Mouse (Mus musculus) layer of hippocampus, postnatal 10 days (tissue): ENCODE measurements around the gene Dus1l. TPM values are rescaled to one million over a fixed set of nuclear protein-coding genes. Genes with fewer than 3 reads are reported as not detected.
"Not testable (repeated sequence)": the region's sequence is repeated elsewhere in the genome, so short reads cannot be mapped to it uniquely, and the experiment has no call there.

ENCODE experiments used
- DNase-seq, 2 experiments: peaks; one replicate each; pipeline ENCODE4 v3.0.0; 2021; ENCODE audit warnings: low spot score in 2 of 2
- total RNA-seq, 2 experiments: library from RNA; stranded (reverse); gene quantifications; 2 replicates each; pipeline ENCODE4 v1.2.3; 2021

Dus1l gene
- total RNA-seq, 2 experiments from 2014 or later = 42.3 to 44.5 TPM

GRCm38 (mm10) chr11:120781361-120781760, 14.8 kb downstream of the Dus1l start:
- DNase-seq = not testable (repeated sequence)

- DNase-seq = no peak
Observed at GRCm38 (mm10) chr11:120779876-120780275, 16.3 kb downstream of the Dus1l start.

- no peak for DNase-seq
Observed at GRCm38 (mm10) chr11:120777123-120777522, 19.1 kb downstream of the Dus1l start.

GRCm38 (mm10) chr11:120775774-120776469, 20.3 kb downstream of the Dus1l start:
- peak; percentile 99 for DNase-seq

GRCm38 (mm10) chr11:120773463-120774190, 22.6 kb downstream of the Dus1l start:
- DNase-seq = no peak

GRCm38 (mm10) chr11:120772749-120773148, 23.5 kb downstream of the Dus1l start:
- no peak for DNase-seq

GRCm38 (mm10) chr11:120768206-120768605, 28.0 kb downstream of the Dus1l start:
- no peak for DNase-seq

- DNase-seq = not testable (repeated sequence)
Observed at GRCm38 (mm10) chr11:120767023-120767422, 29.2 kb downstream of the Dus1l start.

GRCm38 (mm10) chr11:120763121-120763999, 32.8 kb downstream of the Dus1l start:
- not testable (repeated sequence) for DNase-seq

GRCm38 (mm10) chr11:120762672-120763041, 33.5 kb downstream of the Dus1l start, which contains the start of gene Hmga1b:
Gene Hmga1b, plus strand, starts transcription at chr11:120762794.
- not testable (repeated sequence) for DNase-seq

GRCm38 (mm10) chr11:120761811-120762671, 34.2 kb downstream of the Dus1l start:
- DNase-seq = no peak

GRCm38 (mm10) chr11:120760236-120760635, 36.0 kb downstream of the Dus1l start:
- DNase-seq = no peak

GRCm38 (mm10) chr11:120751606-120752005, 44.6 kb downstream of the Dus1l start:
- no peak for DNase-seq

- DNase-seq = no peak
Observed at GRCm38 (mm10) chr11:120749430-120749829, 46.8 kb downstream of the Dus1l start.

GRCm38 (mm10) chr11:120747974-120748373, 48.2 kb downstream of the Dus1l start:
- no peak for DNase-seq

- DNase-seq = no peak
Observed at GRCm38 (mm10) chr11:120744121-120744701, 52.0 kb downstream of the Dus1l start.

GRCm38 (mm10) chr11:120740981-120741380, 55.2 kb downstream of the Dus1l start:
- DNase-seq = no peak
